Mouse (Mus musculus) heart, embryonic 14.5 days (tissue): Measurements from ENCODE around the gene Nadk2. TPM values are rescaled to one million over a fixed set of nuclear protein-coding genes. Genes with fewer than 3 reads are reported as not detected.

Source experiments
- ATAC-seq: fragments of 200-750 bp; cut with Nextera tagmentation; 2 replicates; pipeline ENCODE4 v1.8.0; 2017; ENCODE audit warnings: low read depth, moderate TSS enrichment; ENCODE audit not compliant: insufficient number of reproducible peaks, insufficient read depth, low FRiP score
- H3K27ac ChIP-seq, 2 experiments: fragments of 200-500 bp in 1 of 2; fragments of 300-500 bp in 1 of 2; sonication (generic) in 1 of 2; replicated peaks in 1 of 2; 2 replicates each; pipeline ENCODE4 v1.5.1; 2012 to 2014; ENCODE audit warnings: low read depth in 2 of 2, low read length in 2 of 2, control low read depth in 1 of 2, mild to moderate bottlenecking in 1 of 2, mixed read lengths in 1 of 2; ENCODE audit not compliant: control insufficient read depth in 1 of 2, insufficient read depth in 1 of 2
- H3K27me3 ChIP-seq: fragments of 300-500 bp; sonication (generic); 2 replicates; pipeline ENCODE4 v1.6.1; 2014; ENCODE audit warnings: mild to moderate bottlenecking, low read length, control low read depth; ENCODE audit not compliant: control insufficient read depth, insufficient read depth
- H3K36me3 ChIP-seq: fragments of 300-500 bp; sonication (generic); 2 replicates; pipeline ENCODE4 v1.6.1; 2014; ENCODE audit warnings: mild to moderate bottlenecking, control low read depth, low read length, mixed read lengths; ENCODE audit not compliant: control insufficient read depth, insufficient read depth
- H3K4me1 ChIP-seq, 2 experiments: fragments of 200-500 bp in 1 of 2; fragments of 300-500 bp in 1 of 2; sonication (generic) in 1 of 2; 2 replicates each; pipeline ENCODE4 v1.6.1; 2012 to 2014; ENCODE audit warnings: low read length in 2 of 2, control low read depth in 1 of 2, mixed read lengths in 1 of 2; ENCODE audit not compliant: control insufficient read depth in 2 of 2, insufficient read depth in 2 of 2
- H3K4me2 ChIP-seq: fragments of 300-500 bp; sonication (generic); 2 replicates; pipeline ENCODE4 v1.6.1; 2014; ENCODE audit warnings: mild to moderate bottlenecking, low read length
- H3K4me3 ChIP-seq, 2 experiments: fragments of 200-500 bp in 1 of 2; fragments of 300-500 bp in 1 of 2; sonication (generic) in 1 of 2; 2 replicates each; pipeline ENCODE4 v1.5.1; 2012 to 2014; ENCODE audit warnings: low read length in 2 of 2, mild to moderate bottlenecking in 2 of 2, control low read depth in 1 of 2, low read depth in 1 of 2, moderate library complexity in 1 of 2; ENCODE audit not compliant: control insufficient read depth in 1 of 2, insufficient read depth in 1 of 2
- H3K9ac ChIP-seq: fragments of 300-500 bp; sonication (generic); 2 replicates; pipeline ENCODE4 v1.6.1; 2014; ENCODE audit warnings: mild to moderate bottlenecking, low read length
- H3K9me3 ChIP-seq: fragments of 300-500 bp; sonication (generic); 2 replicates; pipeline ENCODE4 v1.6.1; 2016; ENCODE audit warnings: low read length, control low read depth; ENCODE audit not compliant: control insufficient read depth
- WGBS: fragments of 180-500 bp; shearing (Covaris S2); extraction: QIAGEN DNeasy Blood & Tissue Kit; methylation state at CpG from one replicate; pipeline ENCODE4 v1.1.7; 2014; 5-methylcytosine and 5-hydroxymethylcytosine counted together
- polyA plus RNA-seq: library from polyadenylated mRNA; unstranded; fragments of >200 nt; fragmentation: Nextera tagmentation; extraction: Ambion mirVana; gene quantifications from 2 replicates; pipeline ENCODE4 v1.2.1, GENCODE M21; 2014

Gene Nadk2
- 60.8 and 61.2 TPM in 2 replicates for polyA plus RNA-seq

DNA sequence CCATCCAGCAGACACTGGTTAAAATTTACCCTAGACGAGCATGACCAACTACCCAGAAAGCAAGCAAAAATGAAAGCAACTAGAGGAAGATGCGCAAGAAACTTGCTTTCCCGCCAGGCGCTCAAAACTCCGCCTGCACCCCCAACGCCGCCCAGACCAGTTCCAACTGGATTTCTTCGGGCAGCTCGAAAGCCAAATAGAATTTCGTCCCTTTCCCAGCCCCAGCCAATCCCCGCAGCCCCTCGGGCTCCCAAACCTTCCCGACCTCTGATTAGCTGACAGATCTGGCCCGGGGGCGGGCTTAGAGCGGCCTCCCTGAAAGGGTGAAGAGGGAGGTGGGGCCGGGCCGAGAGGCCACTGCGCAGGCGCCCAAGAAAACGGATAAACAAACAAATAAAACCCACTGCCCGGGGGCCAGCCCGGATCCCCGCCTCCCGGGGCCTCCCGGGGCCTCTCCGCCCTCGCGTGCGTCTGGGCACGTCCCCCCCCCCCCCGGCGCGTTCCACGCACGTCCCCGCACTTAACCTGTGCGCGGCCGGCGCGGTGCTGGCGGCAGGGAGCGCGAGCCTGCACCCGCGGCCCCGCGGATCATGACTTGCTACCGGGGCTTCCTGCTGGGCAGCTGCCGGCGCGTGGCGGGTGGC, at the start of gene Nadk2:
Gene Nadk2 (plus strand): TSS at position 349 of the 644 bp plus-strand sequence.
- H3K27me3 ChIP-seq = no peaks in the 10 kb centered on the region
- peak within 1 kb of the TSS; percentile 80 to 91 for H3K4me3 ChIP-seq
- under 1% methylated on average over 41 of the region's 54 CpGs for WGBS
- H3K9ac ChIP-seq = peak within 1 kb of the TSS; percentile 96
- H3K27ac ChIP-seq = peak within 1 kb of the TSS; percentile 89 to 94
- H3K9me3 ChIP-seq = no peaks in the 10 kb centered on the region
- H3K4me2 ChIP-seq = peak within 1 kb of the TSS; percentile 71
- ATAC-seq = peak; percentile 99
- H3K4me1 ChIP-seq = peaks cover 16 to 35% of the 10 kb centered on the region in 2 experiments
- H3K36me3 ChIP-seq = no peaks in the 10 kb centered on the region

DNA sequence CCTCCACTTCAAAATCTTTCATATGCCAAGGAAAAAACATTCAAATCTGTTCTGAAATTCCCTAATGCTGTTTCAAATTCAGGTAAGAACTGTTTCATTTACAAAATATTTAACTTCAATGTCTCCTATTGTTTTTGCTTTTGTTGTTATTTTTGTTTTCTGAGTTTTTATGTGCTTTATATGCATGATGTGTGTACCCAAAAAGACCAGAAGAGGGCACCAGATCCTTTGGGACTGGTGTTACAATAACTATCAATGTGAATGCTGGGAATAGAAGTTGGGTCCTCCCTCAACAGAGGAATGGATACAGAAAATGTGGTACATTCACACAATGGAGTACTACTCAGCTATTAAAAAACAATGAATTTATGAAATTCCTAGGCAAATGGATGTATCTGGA, 15.4 kb upstream of the Nadk2 start:
- Histone ChIP-seq H3K4me1 (no peaks in the 10 kb centered on the region), H3K9ac (no peak overlapping the region), H3K27ac (no peak overlapping the region), H3K9me3 (no peaks in the 10 kb centered on the region), H3K27me3 (no peaks in the 10 kb centered on the region), H3K4me3 (no peak overlapping the region), H3K4me2 (no peak overlapping the region), H3K36me3 (no peaks in the 10 kb centered on the region)
- ATAC-seq = no peak

DNA sequence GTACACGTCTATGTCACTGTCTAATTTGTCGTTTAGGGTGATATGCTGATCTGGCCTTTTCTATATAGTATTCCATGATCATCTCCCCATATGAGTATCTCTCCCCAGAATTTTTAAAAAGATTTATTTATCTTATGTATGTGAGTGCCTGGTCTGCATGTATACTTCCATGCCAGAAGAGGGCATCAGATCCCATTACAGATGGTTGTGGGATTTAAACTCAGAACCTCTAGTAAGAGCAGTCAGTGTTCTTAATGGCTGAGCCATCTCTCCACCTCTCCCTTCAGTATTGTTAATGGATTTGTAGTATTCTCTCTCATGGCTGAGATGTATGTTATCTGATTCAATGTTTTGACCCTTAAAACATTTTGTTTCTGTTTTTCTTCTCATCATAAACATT, 11.2 kb upstream of the Nadk2 start:
- H3K36me3 ChIP-seq = no peaks in the 10 kb centered on the region
- 70% methylated on average over 2 of the region's 2 CpGs for WGBS
- no peaks in the 10 kb centered on the region for H3K27me3 ChIP-seq
- no peaks in the 10 kb centered on the region for H3K4me1 ChIP-seq
- H3K9ac ChIP-seq = no peak overlapping the region
- ATAC-seq = no peak
- H3K4me3 ChIP-seq = no peak overlapping the region
- H3K9me3 ChIP-seq = no peaks in the 10 kb centered on the region
- H3K4me2 ChIP-seq = no peak overlapping the region
- H3K27ac ChIP-seq = no peak overlapping the region

DNA sequence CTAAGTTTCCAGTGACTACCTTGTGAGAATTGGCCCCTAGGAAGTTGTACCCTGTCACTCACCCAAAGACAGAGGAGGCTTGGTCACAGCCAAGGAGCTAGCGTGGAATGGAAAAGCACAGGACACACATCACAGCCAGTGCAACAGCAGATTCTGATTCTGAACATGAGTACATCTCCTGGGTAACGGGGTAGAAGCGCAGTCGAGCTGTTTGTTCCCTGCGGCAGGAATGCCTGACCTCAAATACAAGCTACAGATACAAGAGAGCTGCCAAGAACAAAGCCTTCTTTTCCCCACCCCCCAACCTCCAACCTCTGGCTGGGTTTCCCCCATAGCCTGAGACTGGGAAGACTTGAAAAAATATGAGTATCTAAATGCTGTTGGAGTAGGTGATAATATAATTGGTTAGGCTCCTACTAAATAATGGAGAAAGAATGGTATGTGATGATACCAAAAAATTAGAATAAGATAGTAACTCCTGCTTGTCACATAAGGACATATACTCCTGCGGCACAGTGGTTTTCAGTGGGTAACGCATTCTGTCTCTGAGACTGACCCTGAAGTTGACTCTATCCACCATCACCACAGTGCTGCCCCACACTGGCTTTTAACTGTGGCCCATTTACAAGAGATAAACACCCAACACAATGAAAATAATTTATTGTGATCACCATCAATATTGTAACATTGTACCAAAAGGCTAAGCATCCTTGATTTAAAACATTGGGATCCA, 9.7 kb upstream of the Nadk2 start:
- no peak overlapping the region for H3K4me2 ChIP-seq
- H3K4me3 ChIP-seq = no peak overlapping the region
- H3K27me3 ChIP-seq = no peaks in the 10 kb centered on the region
- no peaks in the 10 kb centered on the region for H3K9me3 ChIP-seq
- no peak overlapping the region for H3K9ac ChIP-seq
- no peaks in the 10 kb centered on the region for H3K36me3 ChIP-seq
- WGBS = 53% methylated on average over 7 of the region's 7 CpGs
- ATAC-seq = no peak
- H3K27ac ChIP-seq = no peak overlapping the region
- no peaks in the 10 kb centered on the region for H3K4me1 ChIP-seq

DNA sequence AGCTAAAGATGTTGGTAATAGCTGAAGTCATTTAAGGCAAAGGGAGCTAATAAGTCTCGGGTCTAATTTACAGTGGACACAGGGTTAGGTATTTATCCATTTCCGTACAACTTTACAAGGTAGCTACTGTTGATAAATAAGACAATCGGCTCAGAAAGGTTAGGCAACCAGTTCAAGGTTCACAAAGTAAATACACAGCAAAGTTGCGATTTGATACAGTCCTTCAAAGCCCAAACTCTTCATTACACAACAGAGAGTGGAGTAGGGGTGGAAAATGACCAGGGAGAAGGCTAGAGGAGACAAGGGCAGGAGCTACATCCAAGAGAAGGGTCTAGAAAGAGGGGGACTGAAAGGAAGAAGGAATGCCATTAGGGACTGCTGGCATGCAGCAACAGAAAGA, 2.2 kb upstream of the Nadk2 start:
- Histone ChIP-seq H3K27me3 (no peaks in the 10 kb centered on the region), H3K4me3 (no peak overlapping the region), H3K9me3 (no peaks in the 10 kb centered on the region), H3K36me3 (no peaks in the 10 kb centered on the region), H3K27ac (no peak overlapping the region), H3K4me2 (no peak overlapping the region), H3K4me1 (peaks cover 2 to 15% of the 10 kb centered on the region in 2 experiments; a peak in 3 of 4 replicates), H3K9ac (no peak overlapping the region)
- 78% methylated on average over 4 of the region's 4 CpGs for WGBS
- ATAC-seq = no peak

DNA sequence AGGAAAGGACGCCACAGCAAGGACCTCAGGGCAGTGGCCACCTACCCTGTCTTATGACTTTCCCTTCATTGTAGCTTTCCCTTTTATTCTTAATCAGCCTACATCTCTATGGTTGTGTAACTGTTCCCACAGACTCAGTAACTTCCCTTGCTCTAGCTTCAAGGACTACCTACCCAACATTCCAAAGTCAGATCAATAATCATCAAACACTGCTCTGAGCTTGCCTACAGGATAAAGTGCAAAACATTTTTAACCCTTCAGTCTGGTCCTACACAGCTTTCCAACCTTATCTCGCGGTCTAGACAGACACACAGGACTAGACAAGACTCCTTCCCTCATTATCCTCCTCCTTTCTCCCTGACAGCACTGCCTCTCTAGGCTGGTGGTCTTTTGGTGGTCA, 707 bp upstream of the Nadk2 start:
- no peak for ATAC-seq
- Histone ChIP-seq H3K36me3 (no peaks in the 10 kb centered on the region), H3K27ac (peak overlapping the region; percentile 80 to 89), H3K4me1 (peaks cover 12 to 28% of the 10 kb centered on the region in 2 experiments), H3K4me2 (peak overlapping the region; percentile 69), H3K9me3 (no peaks in the 10 kb centered on the region), H3K4me3 (peak overlapping the region; percentile 78 to 91), H3K9ac (peak overlapping the region; percentile 69), H3K27me3 (no peaks in the 10 kb centered on the region)
- 3% methylated on average over 3 of the region's 3 CpGs for WGBS

DNA sequence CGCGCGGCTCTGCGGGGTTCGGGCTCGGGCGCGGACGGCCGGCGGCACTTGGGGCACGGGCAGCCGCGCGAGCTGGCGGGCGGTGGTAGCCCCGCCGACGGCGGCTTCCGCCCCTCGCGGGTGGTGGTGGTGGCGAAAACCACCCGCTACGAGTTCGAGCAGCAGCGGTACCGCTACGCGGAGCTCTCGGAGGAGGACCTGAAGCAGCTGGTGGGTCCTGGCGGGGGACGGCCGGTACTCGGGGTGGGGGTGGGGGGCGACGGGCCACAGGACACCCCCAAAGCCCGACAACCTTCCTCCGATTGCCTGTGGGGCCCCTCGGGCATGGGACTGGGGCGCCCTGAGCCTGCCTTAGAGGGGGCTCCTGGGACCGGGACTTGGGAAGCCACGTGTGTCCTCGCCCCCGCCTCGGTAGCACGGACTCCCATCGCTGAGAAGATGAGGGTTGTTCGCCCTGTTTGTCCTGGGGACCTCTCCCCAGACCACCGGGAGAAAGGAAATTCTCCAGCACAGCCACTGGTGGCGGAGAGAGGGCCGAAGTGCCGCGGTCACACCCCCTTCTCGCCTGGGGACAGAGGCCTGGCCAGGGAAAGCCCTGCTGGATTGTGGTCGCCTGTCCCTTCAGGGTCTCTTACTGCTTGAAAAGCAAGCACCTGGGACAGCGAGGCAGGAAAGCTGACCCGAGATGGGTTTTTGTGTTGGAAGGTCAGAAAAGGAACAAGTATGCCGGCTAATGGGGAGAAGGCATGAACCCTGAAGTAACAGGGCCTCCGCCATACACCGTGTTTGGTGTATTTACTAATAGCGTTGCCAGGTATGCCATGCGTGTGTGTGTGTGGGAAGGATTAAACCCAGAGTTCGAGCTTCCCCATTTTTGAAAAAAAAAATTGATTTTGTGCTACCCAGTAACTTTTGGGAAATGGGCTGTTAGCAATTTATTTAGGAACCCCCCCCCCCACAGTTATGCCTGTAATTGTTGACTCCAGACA, 790 bp downstream of the Nadk2 start:
- peaks cover 22 to 43% of the 10 kb centered on the region in 2 experiments for H3K4me1 ChIP-seq
- WGBS = under 1% methylated on average over 65 of the region's 66 CpGs
- peak overlapping the region; percentile 71 for H3K4me2 ChIP-seq
- peak overlapping the region; percentile 96 for H3K9ac ChIP-seq
- H3K36me3 ChIP-seq = no peaks in the 10 kb centered on the region
- H3K27me3 ChIP-seq = no peaks in the 10 kb centered on the region
- peak overlapping the region; percentile 75 to 94 for H3K27ac ChIP-seq
- H3K4me3 ChIP-seq = peak overlapping the region; percentile 80 to 91
- peak; percentile 4; the same call in 1 of the 2 replicates for ATAC-seq
- H3K9me3 ChIP-seq = no peaks in the 10 kb centered on the region
